ENCODE assay signal across 8 mouse cellular contexts in genomic region chr11:118418442-118418833, GRCm38 (mm10). TPM values are rescaled to one million over a fixed set of nuclear protein-coding genes. Genes with fewer than 3 reads are reported as not detected.
DNase-seq lines count a peak whose midpoint lies in the region; ATAC-seq and TF ChIP-seq lines count a peak whose summit lies in the region.

No protein-coding gene starts in this region.

- peaks cover 37% of the 10 kb centered on the region for H3K4me1 ChIP-seq in kidney, embryonic 15.5 days
- peaks cover 22% of the 10 kb centered on the region for H3K4me1 ChIP-seq in intestine, embryonic 14.5 days (replicated peaks; ENCODE audit: control insufficient read depth, insufficient read depth, low read length)
- peaks cover 13% of the 10 kb centered on the region for H3K4me1 ChIP-seq in midbrain, postnatal 0 days (ENCODE audit: insufficient read depth, low read length)

- no peaks in the 10 kb centered on the region for H3K9me3 ChIP-seq in kidney, embryonic 15.5 days (replicated peaks)
- no peaks in the 10 kb centered on the region for H3K9me3 ChIP-seq in intestine, embryonic 14.5 days (ENCODE audit: control insufficient read depth, low read length)
- H3K9me3 ChIP-seq in midbrain, postnatal 0 days (ENCODE audit: low read length) = no peaks in the 10 kb centered on the region

- peak overlapping the region; percentile 63 for H3K27ac ChIP-seq in kidney, embryonic 15.5 days
- H3K27ac ChIP-seq in intestine, embryonic 14.5 days (ENCODE audit: low read depth) = peak overlapping the region; percentile 59; the same call in 1 of the 2 replicates
- peak overlapping the region; percentile 70 for H3K27ac ChIP-seq in midbrain, postnatal 0 days (ENCODE audit: low read depth, low read length)

- no peak for TF ChIP-seq CTCF in midbrain, postnatal 0 days (IDR thresholded peaks at IDR 0.05)

- peak overlapping the region; percentile 81 for H3K4me3 ChIP-seq in kidney, embryonic 15.5 days (replicated peaks)
- peak overlapping the region; percentile 85 for H3K4me3 ChIP-seq in intestine, embryonic 14.5 days (ENCODE audit: low read depth, low read length)
- peak overlapping the region; percentile 85 for H3K4me3 ChIP-seq in midbrain, postnatal 0 days (ENCODE audit: low read depth, low read length)

- H3K27me3 ChIP-seq in kidney, embryonic 15.5 days = no peaks in the 10 kb centered on the region
- H3K27me3 ChIP-seq in intestine, embryonic 14.5 days (replicated peaks; ENCODE audit: control insufficient read depth, insufficient read depth, low read length) = no peaks in the 10 kb centered on the region
- no peaks in the 10 kb centered on the region for H3K27me3 ChIP-seq in midbrain, postnatal 0 days (ENCODE audit: insufficient read depth, low read length)

- H3K4me2 ChIP-seq in kidney, embryonic 15.5 days = peak overlapping the region; percentile 84
- H3K4me2 ChIP-seq in intestine, embryonic 14.5 days (ENCODE audit: low read length) = peak overlapping the region; percentile 87
- peak overlapping the region; percentile 93 for H3K4me2 ChIP-seq in midbrain, postnatal 0 days (ENCODE audit: low read depth, low read length, poor library complexity, severe bottlenecking)

- no peak for DNase-seq in kidney, postnatal 10 days
- DNase-seq in c-Kit-positive CD71-negative TER-119-negative erythroid progenitor cells, embryonic 14.5 days (ENCODE audit: low read depth) = peak; percentile 25
- no peak for DNase-seq in intestine, embryonic 14.5 days (ENCODE audit: low spot score)
- DNase-seq in midbrain, postnatal 0 days (ENCODE audit: low spot score) = no peak
- DNase-seq in urinary bladder, postnatal 4 days (ENCODE audit: low spot score in 2 of 2) = no peak
- DNase-seq in cerebellum, adult 18-20 months = no peak
- no peak for DNase-seq in adrenal gland, adult (ENCODE audit: inconsistent age in 2 of 2, low spot score in 1 of 2)

- peak overlapping the region; percentile 94 for H3K9ac ChIP-seq in kidney, embryonic 15.5 days
- peak overlapping the region; percentile 90 for H3K9ac ChIP-seq in intestine, embryonic 14.5 days (ENCODE audit: low read length)
- H3K9ac ChIP-seq in midbrain, postnatal 0 days (replicated peaks; ENCODE audit: low read length, poor library complexity, severe bottlenecking) = peak overlapping the region; percentile 96

- no peak for ATAC-seq in kidney, embryonic 15.5 days (replicated peaks; ENCODE audit: low FRiP score)
- ATAC-seq in intestine, embryonic 14.5 days (replicated peaks; ENCODE audit: low FRiP score, low TSS enrichment, low read depth) = peak; percentile 29
- ATAC-seq in midbrain, postnatal 0 days (ENCODE audit: low FRiP score) = peak; percentile 25

- whole genome bisulfite sequencing in kidney, embryonic 15.5 days = 3% methylated on average over 11 of the region's 12 CpGs
- 3% methylated on average over 12 of the region's 12 CpGs for WGBS in intestine, embryonic 14.5 days
- 6% methylated on average over 11 of the region's 12 CpGs for WGBS in midbrain, postnatal 0 days

- H3K36me3 ChIP-seq in kidney, embryonic 15.5 days = peaks cover 31% of the 10 kb centered on the region
- peaks cover 19% of the 10 kb centered on the region for H3K36me3 ChIP-seq in intestine, embryonic 14.5 days (ENCODE audit: control insufficient read depth, insufficient read depth, low read length)
- H3K36me3 ChIP-seq in midbrain, postnatal 0 days (ENCODE audit: insufficient read depth, low read length) = 0 out of 2 replicates have a peak, but pooled peaks cover 13% of the 10 kb centered on the region

RNA-seq across cellular contexts. Expression of gene Cant1, which starts 0.4 kb away (rescaled TPM):
- polyA plus RNA-seq in kidney, embryonic 15.5 days (2015; fragmentation: Nextera tagmentation; extraction: Ambion mirVana) = 26.7 and 32.9 TPM in 2 replicates
- polyA plus RNA-seq in intestine, embryonic 14.5 days (2014; fragmentation: Nextera tagmentation; extraction: Ambion mirVana) = 30.1 and 32.9 TPM in 2 replicates
- 51.5 and 55.3 TPM in 2 replicates for total RNA-seq in midbrain, postnatal 0 days (2014; rRNA removed)
- 30.0 and 32.2 TPM in 2 replicates for polyA plus RNA-seq in midbrain, postnatal 0 days (2015; fragmentation: Nextera tagmentation; extraction: Ambion mirVana)

RNA-seq across cellular contexts. Expression of gene C1qtnf1, which starts 9.6 kb away (rescaled TPM):
- polyA plus RNA-seq in kidney, embryonic 15.5 days (2015; fragmentation: Nextera tagmentation; extraction: Ambion mirVana) = 5.9 and 7.2 TPM in 2 replicates
- 7.1 and 7.2 TPM in 2 replicates for polyA plus RNA-seq in intestine, embryonic 14.5 days (2014; fragmentation: Nextera tagmentation; extraction: Ambion mirVana)
- total RNA-seq in midbrain, postnatal 0 days (2014; rRNA removed) = 7.8 and 8.7 TPM in 2 replicates
- polyA plus RNA-seq in midbrain, postnatal 0 days (2015; fragmentation: Nextera tagmentation; extraction: Ambion mirVana) = 5.2 and 5.5 TPM in 2 replicates

RNA-seq across cellular contexts. Expression of gene Lgals3bp, which starts 16.5 kb away (rescaled TPM):
- 13.6 and 18.2 TPM in 2 replicates for polyA plus RNA-seq in kidney, embryonic 15.5 days (2015; fragmentation: Nextera tagmentation; extraction: Ambion mirVana)
- polyA plus RNA-seq in intestine, embryonic 14.5 days (2014; fragmentation: Nextera tagmentation; extraction: Ambion mirVana) = 108 and 120 TPM in 2 replicates
- 17.4 and 19.0 TPM in 2 replicates for total RNA-seq in midbrain, postnatal 0 days (2014; rRNA removed)
- 14.2 and 14.9 TPM in 2 replicates for polyA plus RNA-seq in midbrain, postnatal 0 days (2015; fragmentation: Nextera tagmentation; extraction: Ambion mirVana)

RNA-seq across cellular contexts. Expression of gene Engase, which starts 58.2 kb away (rescaled TPM):
- 5.4 and 8.7 TPM in 2 replicates for polyA plus RNA-seq in kidney, embryonic 15.5 days (2015; fragmentation: Nextera tagmentation; extraction: Ambion mirVana)
- 7.2 and 11.9 TPM in 2 replicates for polyA plus RNA-seq in intestine, embryonic 14.5 days (2014; fragmentation: Nextera tagmentation; extraction: Ambion mirVana)
- 8.7 and 13.6 TPM in 2 replicates for total RNA-seq in midbrain, postnatal 0 days (2014; rRNA removed)
- 5.1 and 5.3 TPM in 2 replicates for polyA plus RNA-seq in midbrain, postnatal 0 days (2015; fragmentation: Nextera tagmentation; extraction: Ambion mirVana)
